10 mouse cellular contexts compared by ENCODE assay signal in genomic region chr6:32837165-32837938, GRCm38 (mm10).
DNase-seq lines count a peak whose midpoint lies in the region; ATAC-seq and TF ChIP-seq lines count a peak whose summit lies in the region.
"Had no signal": no experiment of that assay in that cellular context is flagged by ENCODE, and none has a peak within 500 bp of the region (broad histone marks: within the 10 kb centered on the region; RNA-seq: fewer than 3 reads in every experiment).

No protein-coding gene starts in this region.

- no peak for TF ChIP-seq POLR2A in ES-Bruce4 (IDR thresholded peaks at IDR 0.05; ENCODE audit: insufficient read depth, low read length)

- no peak overlapping the region for H3K4me3 ChIP-seq in ES-Bruce4 (ENCODE audit: low read depth, low read length)
- H3K4me3 ChIP-seq: erythroblast, embryonic 14.5 days; neural tube, embryonic 12.5 days had no signal

- ATAC-seq in megakaryocyte progenitor cell, adult 5-6 weeks (replicated peaks; ENCODE audit: poor library complexity), result no peak
- ATAC-seq in erythroid progenitor cell, adult 5-6 weeks (replicated peaks; ENCODE audit: low FRiP score, poor library complexity, severe bottlenecking), result no peak

- H3K27ac ChIP-seq in ES-Bruce4 (ENCODE audit: insufficient read depth, low read length), result peak overlapping the region; percentile 71
- H3K27ac ChIP-seq: kidney, postnatal 0 days; neural tube, embryonic 12.5 days had no signal

- H3K9me3 ChIP-seq in ES-Bruce4 (replicated peaks; ENCODE audit: control insufficient read depth, insufficient read depth, low read length, poor library complexity, severe bottlenecking), result peaks cover 16% of the 10 kb centered on the region
- H3K9me3 ChIP-seq: neural tube, embryonic 12.5 days had no signal

- no peak overlapping the region for H3K9ac ChIP-seq in ES-Bruce4 (ENCODE audit: low read depth, poor library complexity, severe bottlenecking)
- H3K9ac ChIP-seq: neural tube, embryonic 12.5 days had no signal

- H3K36me3 ChIP-seq in ES-Bruce4 (ENCODE audit: control insufficient read depth, insufficient read depth, low read length, poor library complexity, severe bottlenecking), result no peaks in the 10 kb centered on the region; the same call in 1 of the 2 replicates
- H3K36me3 ChIP-seq: neural tube, embryonic 12.5 days had no signal

- H3K27me3 ChIP-seq in ES-Bruce4 (ENCODE audit: control insufficient read depth, insufficient read depth, low read length, poor library complexity, severe bottlenecking), result no peaks in the 10 kb centered on the region
- H3K27me3 ChIP-seq: neural tube, embryonic 12.5 days had no signal

- no peak for TF ChIP-seq CTCF in ES-Bruce4 (IDR thresholded peaks at IDR 0.05; ENCODE audit: low read depth, low read length)

- peaks cover 2% of the 10 kb centered on the region for H3K4me1 ChIP-seq in ES-Bruce4 (ENCODE audit: control insufficient read depth, insufficient read depth, low read length)
- H3K4me1 ChIP-seq: neural tube, embryonic 12.5 days had no signal

- TF ChIP-seq EP300 in ES-Bruce4 (IDR thresholded peaks at IDR 0.05; ENCODE audit: insufficient read depth, low read depth, low read length), result peak; percentile 46; the same call in 1 of the 2 replicates

- DNase-seq in ES-CJ7 (ENCODE audit: low read depth, low spot score), result peak; percentile 22
- DNase-seq in gonadal fat pad, adult 2 months (ENCODE audit: low read depth), result peak; percentile 70
- DNase-seq in lung, postnatal 4 days, result peak; percentile 33 to 53
- no peak for DNase-seq in embryo, embryonic 10.5 days (ENCODE audit: low spot score)
